Mouse (Mus musculus) right cerebral cortex, postnatal 36 days (tissue): ENCODE measurements at regions not wholly inside any gene's neighbourhood (a gene's known extent, or its start where the extent isn't known, plus 50 kb on each side); places are given as distances from the start of the nearest gene placed in this dataset.

ENCODE experiments used
- DNase-seq, 2 experiments: peaks; one replicate each; pipeline ENCODE4 v3.0.0; 2022; ENCODE audit warnings: low spot score in 2 of 2, mixed read lengths in 1 of 2

DNA sequence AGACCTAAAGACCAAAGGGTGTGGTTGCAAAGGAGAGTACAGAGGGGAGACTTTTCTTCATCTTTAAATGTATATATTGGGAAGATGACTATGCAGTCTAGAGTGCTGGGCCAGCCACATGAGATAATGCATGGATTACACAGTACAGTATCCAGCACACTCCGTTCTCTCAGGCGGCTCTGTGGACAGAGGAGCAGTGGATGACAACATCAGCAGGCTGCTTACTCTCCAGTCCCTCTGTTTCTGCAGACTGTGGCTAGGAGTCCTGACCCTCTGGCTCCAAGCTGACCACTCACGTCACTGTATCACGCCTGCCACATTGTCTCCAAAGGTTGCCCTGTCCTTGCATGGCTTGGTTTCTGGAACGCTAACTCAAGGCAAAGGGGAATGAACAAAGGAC is 97.2 kb upstream of the Nfe2l3 start:
- no peak for DNase-seq

DNA sequence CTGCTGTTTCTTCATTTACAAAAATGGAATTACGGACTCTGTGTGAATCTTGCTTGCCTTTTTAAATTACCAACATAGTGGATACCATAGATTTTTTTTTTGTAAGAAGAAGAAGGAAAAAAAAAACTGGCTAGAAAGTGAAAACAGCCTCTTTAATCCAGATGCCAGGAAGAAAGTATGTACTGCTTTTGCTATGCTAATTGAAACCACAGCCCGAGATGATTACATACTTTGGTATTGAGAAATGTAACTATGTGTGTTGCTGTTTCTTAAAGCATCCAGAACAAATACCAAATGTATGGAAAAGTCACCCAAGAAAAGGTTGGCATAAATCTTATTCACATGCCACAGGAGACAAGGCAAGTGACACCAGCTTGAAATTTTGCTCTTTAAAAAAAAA is 93.2 kb upstream of the Nfe2l3 start:
- DNase-seq, result no peak

DNA sequence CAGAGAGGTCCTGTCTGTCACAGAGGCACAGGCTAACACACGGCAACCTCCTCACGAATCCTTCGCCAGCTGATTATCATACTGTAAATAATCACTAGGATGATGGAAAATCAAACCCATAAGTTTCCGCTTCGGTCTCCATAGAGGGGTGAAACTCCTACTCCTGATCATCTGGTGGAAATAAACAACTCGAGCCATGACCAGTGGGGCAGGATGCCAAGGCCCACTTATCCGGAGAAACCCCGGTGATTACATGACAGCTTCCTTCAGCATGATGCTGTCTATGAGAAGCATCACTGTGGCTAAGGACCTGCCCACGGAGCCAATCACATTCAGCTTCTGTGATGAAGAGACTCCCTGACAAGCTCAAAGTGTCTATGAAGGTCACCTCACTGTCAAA is 84.7 kb upstream of the Nfe2l3 start:
- DNase-seq, result no peak

DNA sequence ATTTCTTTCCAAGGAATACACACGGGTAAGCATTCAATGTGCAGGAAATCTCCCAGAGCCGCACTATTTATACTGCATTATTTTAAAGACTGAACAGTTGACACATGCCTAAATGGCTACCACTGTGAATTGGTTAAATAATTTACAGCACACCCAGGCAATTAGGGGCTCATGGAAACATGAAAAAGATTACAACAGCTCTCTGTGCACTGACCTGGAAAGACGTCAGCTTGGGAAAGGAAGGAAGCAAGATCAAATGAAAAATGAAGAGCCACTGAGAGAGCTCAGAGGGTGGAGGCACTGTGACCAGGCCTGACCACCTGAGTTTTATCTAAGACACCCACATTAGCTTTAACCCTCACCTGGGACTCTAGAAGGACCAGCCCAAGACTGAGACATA is 82.7 kb upstream of the Nfe2l3 start:
- DNase-seq, result no peak

DNA sequence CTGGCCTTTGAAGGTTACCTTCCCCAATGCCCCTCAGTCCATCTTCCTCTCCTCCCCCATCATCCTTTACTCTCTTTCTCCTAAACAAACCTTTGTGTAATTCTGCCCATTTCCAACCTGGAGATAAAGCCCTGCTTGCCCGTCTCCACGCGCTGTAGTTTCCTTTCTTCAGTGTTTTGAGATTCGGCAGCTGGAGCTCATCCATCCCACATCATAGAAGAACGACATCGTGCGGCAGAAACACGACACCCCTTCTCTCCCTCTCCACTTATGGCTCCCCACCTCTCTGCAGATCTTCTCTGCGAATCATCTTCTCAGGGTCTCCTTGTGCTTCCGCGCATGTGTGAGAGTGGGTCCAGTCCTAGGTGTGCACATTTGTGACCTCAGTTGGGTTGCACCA is 77.4 kb upstream of the Nfe2l3 start:
- DNase-seq, result no peak

DNA sequence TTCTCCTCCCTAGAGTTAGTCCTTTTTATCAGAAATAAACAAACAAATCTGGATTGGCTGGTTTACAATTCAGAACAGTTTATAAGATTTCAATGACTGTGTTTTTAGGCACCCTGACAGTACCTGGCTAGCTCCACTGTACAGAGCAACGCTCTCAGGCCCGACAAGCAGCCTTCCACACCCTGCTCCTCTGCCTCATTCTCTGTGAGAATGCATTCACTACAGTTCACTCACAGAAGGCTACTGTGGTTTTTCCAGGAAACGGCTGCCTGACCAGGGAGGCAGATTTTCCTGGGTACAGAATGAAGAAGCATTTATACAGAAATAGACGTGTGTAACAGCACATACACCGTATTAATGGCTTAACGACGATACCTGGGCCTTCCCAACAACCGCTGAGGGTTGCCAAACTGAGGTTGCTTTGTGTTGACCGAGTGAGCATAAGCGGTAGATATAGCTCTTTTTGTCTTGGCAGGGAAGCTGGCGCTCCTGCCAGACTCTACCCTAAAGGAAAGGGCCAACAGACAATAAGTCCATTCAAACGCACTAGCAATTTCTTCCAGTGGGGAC is 70.8 kb upstream of the Nfe2l3 start:
- no peak for DNase-seq

DNA sequence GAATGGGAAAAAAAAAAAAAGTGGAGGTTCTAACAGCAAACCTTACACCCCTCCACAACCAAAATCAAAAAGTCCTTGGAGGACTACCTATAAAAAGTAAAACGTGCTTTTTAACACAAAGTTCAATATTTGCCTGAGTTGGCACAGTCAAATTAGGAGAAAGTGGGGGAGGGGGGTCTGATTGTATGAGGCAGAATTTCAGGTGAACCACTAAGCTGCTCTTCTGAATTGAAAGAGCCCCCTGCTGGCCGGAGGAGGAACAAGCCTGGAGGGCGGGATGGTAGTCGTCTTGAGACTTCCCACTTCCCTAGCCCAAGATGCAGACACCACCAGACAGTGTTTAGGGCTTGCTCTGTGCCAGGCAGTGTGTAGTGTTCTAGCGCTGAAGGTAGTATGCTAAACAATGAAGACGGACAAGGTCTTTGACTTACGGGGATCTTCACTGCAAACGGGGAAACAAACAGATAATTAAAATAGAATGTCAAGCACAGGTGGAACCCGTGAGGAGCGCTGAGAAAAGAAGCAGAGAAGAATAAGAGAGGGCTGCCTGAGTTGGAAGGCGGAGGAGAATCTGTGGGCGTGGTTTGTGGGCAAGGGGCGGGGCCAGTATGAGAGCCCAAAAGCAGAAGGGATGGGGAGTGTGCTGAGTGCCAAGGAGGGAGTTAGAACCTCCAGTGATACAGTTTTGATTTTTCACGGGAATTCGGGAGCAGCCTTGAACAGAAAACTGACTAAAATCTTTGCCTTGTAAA is 69.8 kb upstream of the Nfe2l3 start:
- DNase-seq, result peak; percentile 70

DNA sequence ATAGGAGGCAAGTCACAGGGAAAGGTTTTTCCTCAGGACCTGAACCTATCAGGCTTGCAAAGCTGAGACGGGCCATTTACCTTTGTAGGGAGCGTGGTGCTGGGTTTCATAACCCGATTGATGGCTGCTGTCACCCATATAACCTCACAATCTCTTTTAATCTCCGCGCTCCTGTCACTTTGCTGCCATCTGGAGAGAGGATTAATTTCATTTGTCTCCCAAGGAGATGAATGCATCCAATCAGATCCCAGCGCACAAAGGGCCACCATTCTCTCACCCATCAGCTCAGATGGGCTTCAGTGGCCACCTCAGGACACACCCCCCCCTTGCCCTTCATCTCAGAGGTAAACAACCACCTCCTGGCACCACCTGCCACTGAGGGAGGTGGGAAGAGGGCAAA is 67.7 kb upstream of the Nfe2l3 start:
- DNase-seq, result no peak

DNA sequence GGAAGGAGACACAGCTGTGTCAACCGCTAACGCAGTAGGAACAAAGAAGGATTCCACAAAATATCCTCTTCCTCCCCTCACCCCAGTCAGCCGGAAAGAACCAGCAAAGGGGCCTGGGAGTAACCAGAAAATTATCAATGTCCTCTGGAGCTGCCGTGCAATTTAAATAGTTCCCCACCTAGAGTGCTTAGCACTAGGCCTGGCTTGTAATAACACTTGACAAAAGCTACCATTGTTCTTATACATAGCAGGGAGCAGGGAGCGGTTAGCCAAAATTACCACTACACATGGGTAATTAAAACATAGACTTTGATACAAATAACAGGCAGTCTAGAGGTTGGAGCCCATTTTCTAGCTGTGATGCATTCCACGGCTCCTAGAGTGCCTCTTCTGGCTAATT is 62.7 kb upstream of the Nfe2l3 start:
- no peak for DNase-seq

DNA sequence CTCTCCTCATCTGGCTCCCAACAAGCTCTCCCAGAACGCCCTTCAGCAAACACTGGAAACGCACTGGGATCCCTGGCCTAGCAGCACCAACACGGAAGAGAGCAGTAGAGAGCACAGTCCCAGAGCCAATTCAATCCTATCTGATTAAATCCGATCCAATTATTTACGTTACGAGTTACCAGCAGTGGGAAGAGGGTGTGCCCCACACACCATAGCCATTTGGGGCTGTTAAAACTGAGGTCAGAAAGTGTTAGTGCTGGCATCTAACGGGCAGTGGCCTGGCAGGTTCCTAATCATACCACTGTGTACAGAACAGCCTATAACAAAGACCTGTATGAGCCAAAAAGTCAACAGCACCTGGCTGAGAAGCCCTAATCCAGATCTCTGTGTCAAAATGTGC is 60.1 kb upstream of the Nfe2l3 start:
- DNase-seq, result no peak

DNA sequence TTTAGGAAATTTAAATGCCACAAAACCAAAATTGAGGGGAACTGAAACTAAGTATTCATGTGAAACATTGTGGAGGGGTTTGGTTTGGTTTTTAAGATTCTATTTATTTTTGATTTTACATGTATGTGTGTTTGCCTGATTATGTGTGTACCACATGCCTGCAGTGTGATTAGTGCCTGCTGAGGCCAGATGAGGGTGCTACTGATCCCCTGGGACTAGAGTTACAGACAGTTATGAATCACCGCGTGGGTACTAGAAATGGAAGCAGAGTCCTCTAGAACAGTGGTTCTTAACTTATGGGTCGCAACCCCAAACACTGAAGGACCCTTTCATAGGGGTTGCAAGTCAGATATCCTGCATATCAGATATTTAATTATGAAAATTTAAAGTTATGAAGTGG is 54.0 kb upstream of the Nfe2l3 start:
- DNase-seq, result no peak

DNA sequence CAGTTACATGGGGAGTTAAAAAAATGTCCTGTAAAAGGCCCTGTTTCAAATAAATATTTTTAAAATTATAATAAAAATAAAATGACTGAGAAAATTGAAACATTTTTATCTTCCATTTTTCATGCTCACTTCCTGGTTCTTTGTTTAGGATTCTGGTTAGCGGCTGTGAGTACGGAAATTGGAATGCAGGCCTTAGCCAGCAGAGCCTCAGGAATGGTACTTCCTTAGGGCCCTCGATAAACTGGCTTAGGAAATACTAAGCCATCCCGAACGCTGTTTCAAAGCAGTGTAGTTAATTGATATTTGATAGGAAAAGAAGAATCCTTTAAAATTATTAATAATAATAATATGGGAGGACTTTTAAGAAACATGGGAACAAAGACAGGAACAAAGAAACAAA is 53.4 kb upstream of the Nfe2l3 start:
- DNase-seq, result no peak

DNA sequence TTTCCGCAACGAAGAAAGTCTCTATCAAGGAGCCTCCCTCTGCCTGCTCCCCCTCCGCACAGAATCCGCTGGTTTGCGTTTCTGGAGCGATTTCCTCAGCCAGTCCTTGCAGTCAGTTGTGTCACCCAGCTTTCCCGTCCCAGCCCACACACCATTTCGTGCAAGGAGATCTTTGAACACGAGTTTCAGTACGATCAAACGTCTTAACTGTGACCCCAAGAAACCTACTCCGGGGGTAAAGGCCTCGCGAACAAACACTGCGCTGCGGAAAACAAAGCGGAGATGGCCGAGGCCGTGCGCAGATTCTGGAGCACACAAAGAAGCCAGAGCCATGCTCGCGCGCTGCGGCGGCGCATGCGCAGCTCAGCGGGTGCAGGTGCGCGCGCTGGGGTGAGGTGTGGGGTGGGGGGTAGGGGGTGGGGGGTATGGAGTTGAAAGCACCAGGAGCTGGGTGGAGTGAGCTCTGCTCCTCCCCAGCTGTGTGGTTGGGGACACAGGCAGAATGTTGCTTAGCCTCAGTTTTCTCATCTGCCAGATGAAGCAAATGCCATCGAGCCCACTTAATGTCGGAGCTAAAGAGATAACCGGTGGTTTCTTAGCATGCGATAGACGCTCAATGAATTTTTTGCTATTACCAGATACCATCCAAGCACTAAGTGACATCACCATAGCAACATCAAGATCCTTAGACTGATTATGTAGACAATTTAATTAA is 52.8 kb upstream of the Nfe2l3 start:
- peak; percentile 45 to 50 for DNase-seq

DNA sequence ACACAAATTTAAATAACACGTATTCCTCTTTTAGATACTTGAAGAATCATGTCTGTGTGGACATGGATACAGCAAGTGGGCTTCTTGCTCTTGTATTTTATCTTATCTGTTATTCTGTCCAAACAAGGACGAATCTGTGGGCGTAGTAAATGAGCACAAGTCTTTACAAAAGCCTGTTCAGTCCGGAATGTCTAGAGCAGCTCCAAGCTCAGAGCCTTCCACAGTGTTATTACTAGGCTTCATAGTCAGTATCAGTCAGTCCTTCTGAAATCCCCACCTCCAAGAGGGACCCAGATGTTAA is 52.2 kb upstream of the Nfe2l3 start:
- DNase-seq, result no peak

DNA sequence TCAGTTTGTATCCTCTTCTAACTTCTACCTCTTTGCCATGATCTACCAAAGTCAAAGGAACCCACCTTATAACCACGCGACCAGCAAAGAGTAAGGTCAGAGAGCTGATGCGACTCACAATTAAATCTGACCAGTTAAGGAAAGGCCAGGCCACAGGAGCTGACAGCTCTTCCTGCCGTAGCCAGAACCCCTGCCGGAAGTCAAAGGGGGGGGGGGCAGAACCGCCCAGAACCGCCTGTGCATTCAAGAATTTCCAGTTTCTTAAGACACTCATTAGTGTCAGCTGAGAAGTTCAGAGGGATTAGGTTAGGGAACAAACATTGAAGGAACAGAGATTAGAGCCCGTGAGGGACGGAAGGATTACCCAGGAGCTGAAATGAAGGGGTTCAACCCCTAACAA is 51.0 kb upstream of the Nfe2l3 start:
- DNase-seq, result no peak
